Mouse (Mus musculus) left cerebral cortex, postnatal 36 days (tissue): ENCODE results near the gene Zfp579. TPM values are rescaled to one million over a fixed set of nuclear protein-coding genes. Genes with fewer than 3 reads are reported as not detected.

Experiments
- total RNA-seq, 2 experiments: library from RNA; stranded (reverse); gene quantifications; 2 replicates each; pipeline ENCODE4 v1.2.3; 2021

Zfp579 gene
- total RNA-seq, 2 experiments from 2014 or later: 30.9 to 31.3 TPM

Other genes starting within 250 kb of the Zfp579 start
- gene Cox6b2, start 243.1 kb downstream of the Zfp579 start, total RNA-seq: 1 to 10 TPM; 4.8 to 5.5 TPM
- gene Fam71e2, start 224.9 kb downstream of the Zfp579 start, total RNA-seq: not detected
- gene Il11, start 213.3 kb downstream of the Zfp579 start, total RNA-seq: under 1 TPM; 0.43 to 0.59 TPM
- not detected for gene Tmem190, start 213.2 kb downstream of the Zfp579 start, total RNA-seq
- gene Tmem238, start 206.5 kb downstream of the Zfp579 start, total RNA-seq: 1 to 10 TPM; 2.7 to 3.7 TPM
- gene Rpl28, start 203.3 kb downstream of the Zfp579 start, total RNA-seq: 100 to 1,000 TPM; 416 to 455 TPM
- gene Ube2s, start 183.6 kb downstream of the Zfp579 start, total RNA-seq: 100 to 1,000 TPM in 1 of 2 experiments, 10 to 100 TPM in 1; 98.6 to 117 TPM
- 100 to 1,000 TPM in 1 of 2 experiments, 10 to 100 TPM in 1; 95.1 to 151 TPM for gene Shisa7, start 151.5 kb downstream of the Zfp579 start, total RNA-seq
- gene Isoc2b, start 125.9 kb downstream of the Zfp579 start, total RNA-seq: 1 to 10 TPM; 6.0 to 8.6 TPM
- 10 to 100 TPM; 10.3 to 13.5 TPM for gene Isoc2a, start 119.0 kb downstream of the Zfp579 start, total RNA-seq
- gene Gm36210, start 89.6 kb downstream of the Zfp579 start, total RNA-seq: under 1 TPM in 1 of 2 experiments, not detected in 1; 0.32 TPM
- 10 to 100 TPM; 14.0 to 17.0 TPM for gene Zfp628, start 80.9 kb downstream of the Zfp579 start, total RNA-seq
- gene Nat14, start 74.1 kb downstream of the Zfp579 start, total RNA-seq: 100 to 1,000 TPM; 103 to 106 TPM
- 1 to 10 TPM in 1 of 2 experiments, under 1 TPM in 1; 0.84 to 3.6 TPM for gene Ssc5d, start 70.4 kb downstream of the Zfp579 start, total RNA-seq
- under 1 TPM in 1 of 2 experiments, not detected in 1; 0.15 TPM for gene Sbk2, start 31.8 kb downstream of the Zfp579 start, total RNA-seq
- gene Sbk3, start 25.0 kb downstream of the Zfp579 start, total RNA-seq: under 1 TPM; 0.44 to 0.86 TPM
- gene Zfp524, start 18.3 kb upstream of the Zfp579 start, total RNA-seq: 1 to 10 TPM; 6.7 to 7.0 TPM
- 10 to 100 TPM; 22.2 to 32.9 TPM for gene Fiz1, start 18.5 kb upstream of the Zfp579 start, total RNA-seq
- gene Gm44973, start 19.3 kb upstream of the Zfp579 start, total RNA-seq: not detected
- 10 to 100 TPM; 32.7 to 42.3 TPM for gene Zfp865, start 24.2 kb upstream of the Zfp579 start, total RNA-seq
- gene Ccdc106, start 24.4 kb upstream of the Zfp579 start, total RNA-seq: 10 to 100 TPM; 60.6 to 60.9 TPM
- gene 4632433K11Rik, start 38.0 kb upstream of the Zfp579 start, total RNA-seq: 1 to 10 TPM in 1 of 2 experiments, not detected in 1; 1.1 TPM
- 1 to 10 TPM; 5.3 to 5.7 TPM for gene Zfp784, start 42.3 kb upstream of the Zfp579 start, total RNA-seq
- gene Zfp580, start 55.4 kb upstream of the Zfp579 start, total RNA-seq: 10 to 100 TPM; 27.4 to 35.7 TPM
- 100 to 1,000 TPM; 162 to 183 TPM for gene U2af2, start 66.0 kb upstream of the Zfp579 start, total RNA-seq
- 100 to 1,000 TPM; 435 to 530 TPM for gene Epn1, start 84.1 kb upstream of the Zfp579 start, total RNA-seq
- not detected for gene Rfpl4, start 120.8 kb upstream of the Zfp579 start, total RNA-seq
- under 1 TPM; 0.32 to 0.68 TPM for gene Rasl2-9, start 129.8 kb upstream of the Zfp579 start, total RNA-seq
- not detected for gene Vmn1r55, start 153.5 kb upstream of the Zfp579 start, total RNA-seq
- not detected for gene Vmn1r56, start 200.6 kb upstream of the Zfp579 start, total RNA-seq
- gene Vmn1r57, start 222.3 kb upstream of the Zfp579 start, total RNA-seq: not detected